Mouse (Mus musculus) MEL-GATA-1-ER (cell line): ENCODE data around the gene Rptor.

Source experiments
- DNase-seq: peaks from one replicate; pipeline ENCODE4 v3.0.0-alpha.2; 2012; ENCODE audit warnings: low read depth; ENCODE audit errors: extremely low read depth

Rptor gene

GRCm38 (mm10) chr11:119847076-119847475, 244.4 kb downstream of the Rptor start:
- DNase-seq: no peak

- DNase-seq: no peak
Observed at GRCm38 (mm10) chr11:119847569-119847968, 244.9 kb downstream of the Rptor start.

- no peak for DNase-seq
Observed at GRCm38 (mm10) chr11:119848189-119848588, 245.5 kb downstream of the Rptor start.

- no peak for DNase-seq
Observed at GRCm38 (mm10) chr11:119855999-119856398, 253.3 kb downstream of the Rptor start.

GRCm38 (mm10) chr11:119862523-119863299, 260.0 kb downstream of the Rptor start:
- no peak for DNase-seq

- no peak for DNase-seq
Observed at GRCm38 (mm10) chr11:119863421-119863821, 260.7 kb downstream of the Rptor start.

- DNase-seq: no peak
Observed at GRCm38 (mm10) chr11:119866837-119867236, 264.1 kb downstream of the Rptor start.

GRCm38 (mm10) chr11:119868138-119868537, 265.4 kb downstream of the Rptor start:
- no peak for DNase-seq

- no peak for DNase-seq
Observed at GRCm38 (mm10) chr11:119868556-119868955, 265.9 kb downstream of the Rptor start.

GRCm38 (mm10) chr11:119871141-119871540, 268.4 kb downstream of the Rptor start:
- no peak for DNase-seq

- DNase-seq: no peak
Observed at GRCm38 (mm10) chr11:119873643-119874042, 270.9 kb downstream of the Rptor start.

GRCm38 (mm10) chr11:119874841-119875240, 272.1 kb downstream of the Rptor start:
- no peak for DNase-seq

GRCm38 (mm10) chr11:119875685-119876084, 273.0 kb downstream of the Rptor start:
- DNase-seq: no peak

- no peak for DNase-seq
Observed at GRCm38 (mm10) chr11:119877124-119877523, 274.4 kb downstream of the Rptor start.

GRCm38 (mm10) chr11:119879573-119879972, 276.9 kb downstream of the Rptor start:
- no peak for DNase-seq

GRCm38 (mm10) chr11:119883646-119884045, 280.9 kb downstream of the Rptor start:
- no peak for DNase-seq

- DNase-seq: no peak
Observed at GRCm38 (mm10) chr11:119889966-119890365, 287.3 kb downstream of the Rptor start.

GRCm38 (mm10) chr11:119891601-119892215, 289.0 kb downstream of the Rptor start:
- DNase-seq: no peak

GRCm38 (mm10) chr11:119893667-119894236, 291.0 kb downstream of the Rptor start:
- no peak for DNase-seq

- DNase-seq: no peak
Observed at GRCm38 (mm10) chr11:119894634-119895033, 291.9 kb downstream of the Rptor start.

GRCm38 (mm10) chr11:119897041-119897440, 294.3 kb downstream of the Rptor start:
- no peak for DNase-seq

- DNase-seq: no peak
Observed at GRCm38 (mm10) chr11:119898976-119899375, 296.3 kb downstream of the Rptor start.

GRCm38 (mm10) chr11:119901174-119901573, 298.5 kb downstream of the Rptor start:
- no peak for DNase-seq
